Mouse (Mus musculus) lung, postnatal 0 days (tissue): ENCODE results near the gene Simc1.

Source experiments
- CTCF ChIP-seq: IDR thresholded peaks from 2 replicates; pipeline ENCODE4 v1.5.1; 2016; ENCODE audit warnings: antibody characterized with exemption, mild to moderate bottlenecking
- EP300 ChIP-seq: IDR thresholded peaks from 2 replicates; pipeline ENCODE4 v1.6.1; 2016; ENCODE audit warnings: antibody characterized with exemption, mild to moderate bottlenecking, control low read depth

GRCm38 (mm10) chr13:54559656-54560055 is 56.1 kb downstream of the Simc1 start:
- TF ChIP-seq EP300: no peak
- TF ChIP-seq CTCF: no peak
